Mouse (Mus musculus): Measurements from ENCODE around the gene Slc12a4. TPM values are rescaled to one million over a fixed set of nuclear protein-coding genes. Genes with fewer than 3 reads are reported as not detected.
"Not testable (repeated sequence)": the region's sequence is repeated elsewhere in the genome, so short reads cannot be mapped to it uniquely, and the experiment has no call there.

The Slc12a4 gene
- 6.8 and 8.9 TPM in 2 replicates for polyA plus RNA-seq (2012; rRNA removed)

GRCm38 (mm10) chr8:105965905-105966341, at the start of gene Slc12a4:
Slc12a4 (minus strand) TSS chr8:105966097.
- no peak for TF ChIP-seq CTCF (IDR thresholded peaks at IDR 0.05; ENCODE audit: extremely low read depth, insufficient read length, insufficient replicate concordance, low read depth, low read length)
- TF ChIP-seq POLR2A (IDR thresholded peaks at IDR 0.05; ENCODE audit: low read depth, low read length) = peak; percentile 37; the same call in 1 of the 2 replicates
- WGBS = under 1% methylated on average over 46 of the region's 47 CpGs

GRCm38 (mm10) chr8:106012203-106012602, 46.3 kb upstream of the Slc12a4 start:
- WGBS = 72% methylated on average over 8 of the region's 8 CpGs
- not testable (repeated sequence) for H3K27me3 ChIP-seq (ENCODE audit: control insufficient read depth, insufficient read depth, low read length); H3K4me3 ChIP-seq (ENCODE audit: low read depth, low read length); H3K4me1 ChIP-seq (ENCODE audit: control insufficient read depth, insufficient read depth, insufficient read length, low read length); H3K27ac ChIP-seq (ENCODE audit: insufficient read depth, low read depth, low read length); H3K36me3 ChIP-seq (ENCODE audit: control insufficient read depth, insufficient read depth, low read length)

More at GRCm38 (mm10) chr8:105965905-105966341, at the start of gene Slc12a4:
- Histone ChIP-seq H3K27me3 (ENCODE audit: control insufficient read depth, insufficient read depth, low read length) (peaks cover 14% of the 10 kb centered on the region), H3K27ac (ENCODE audit: insufficient read depth, low read depth, low read length) (peak within 1 kb of the TSS; percentile 90), H3K4me3 (ENCODE audit: low read depth, low read length) (peak within 1 kb of the TSS; percentile 95), H3K36me3 (ENCODE audit: control insufficient read depth, insufficient read depth, low read length) (no peaks in the 10 kb centered on the region), H3K4me1 (ENCODE audit: control insufficient read depth, insufficient read depth, insufficient read length, low read length) (no peaks in the 10 kb centered on the region; the same call in 1 of the 2 replicates)

- Histone ChIP-seq H3K4me3 (ENCODE audit: low read depth, low read length) (peak within 1 kb of the TSS; percentile 90), H3K4me1 (ENCODE audit: control insufficient read depth, insufficient read depth, insufficient read length, low read length) (peaks cover 3% of the 10 kb centered on the region), H3K27ac (ENCODE audit: insufficient read depth, low read depth, low read length) (peak within 1 kb of the TSS; percentile 41), H3K27me3 (ENCODE audit: control insufficient read depth, insufficient read depth, low read length) (no peaks in the 10 kb centered on the region), H3K36me3 (ENCODE audit: control insufficient read depth, insufficient read depth, low read length) (peaks cover 2% of the 10 kb centered on the region)
- TF ChIP-seq POLR2A (IDR thresholded peaks at IDR 0.05; ENCODE audit: low read depth, low read length) = no peak
- TF ChIP-seq CTCF (IDR thresholded peaks at IDR 0.05; ENCODE audit: extremely low read depth, insufficient read length, insufficient replicate concordance, low read depth, low read length) = no peak
- WGBS = 2% methylated on average over 6 of the region's 6 CpGs
Measured at GRCm38 (mm10) chr8:106011643-106011986, 45.7 kb upstream of the Slc12a4 start, which contains the start of gene Ddx28. Ddx28 (minus strand) TSS chr8:106011882.

- under 1% methylated on average over 74 of the region's 74 CpGs for WGBS
- peak overlapping the region; percentile 41 for H3K27ac ChIP-seq (ENCODE audit: insufficient read depth, low read depth, low read length)
- peak overlapping the region; percentile 90 for H3K4me3 ChIP-seq (ENCODE audit: low read depth, low read length)
- H3K4me1 ChIP-seq (ENCODE audit: control insufficient read depth, insufficient read depth, insufficient read length, low read length) = peaks cover 3% of the 10 kb centered on the region
- peak; percentile 43; the same call in 1 of the 2 replicates for TF ChIP-seq POLR2A (IDR thresholded peaks at IDR 0.05; ENCODE audit: low read depth, low read length)
- TF ChIP-seq CTCF (IDR thresholded peaks at IDR 0.05; ENCODE audit: extremely low read depth, insufficient read length, insufficient replicate concordance, low read depth, low read length) = no peak
- no peaks in the 10 kb centered on the region for H3K27me3 ChIP-seq (ENCODE audit: control insufficient read depth, insufficient read depth, low read length)
- no peaks in the 10 kb centered on the region for H3K36me3 ChIP-seq (ENCODE audit: control insufficient read depth, insufficient read depth, low read length)
Measured at GRCm38 (mm10) chr8:106010748-106011642, 45.1 kb upstream of the Slc12a4 start.

- not testable (repeated sequence) for H3K27me3 ChIP-seq (ENCODE audit: control insufficient read depth, insufficient read depth, low read length); H3K27ac ChIP-seq (ENCODE audit: insufficient read depth, low read depth, low read length)
- WGBS = 60% methylated on average over 3 of the region's 3 CpGs
Measured at GRCm38 (mm10) chr8:106007891-106008290, 42.0 kb upstream of the Slc12a4 start.

GRCm38 (mm10) chr8:106007135-106007534, 41.2 kb upstream of the Slc12a4 start:
- no peak for TF ChIP-seq POLR2A (IDR thresholded peaks at IDR 0.05; ENCODE audit: low read depth, low read length)
- TF ChIP-seq CTCF (IDR thresholded peaks at IDR 0.05; ENCODE audit: extremely low read depth, insufficient read length, insufficient replicate concordance, low read depth, low read length) = no peak
- Histone ChIP-seq H3K27me3 (ENCODE audit: control insufficient read depth, insufficient read depth, low read length) (no peaks in the 10 kb centered on the region), H3K4me1 (ENCODE audit: control insufficient read depth, insufficient read depth, insufficient read length, low read length) (peaks cover 3% of the 10 kb centered on the region), H3K4me3 (ENCODE audit: low read depth, low read length) (no peak overlapping the region), H3K27ac (ENCODE audit: insufficient read depth, low read depth, low read length) (no peak overlapping the region), H3K36me3 (ENCODE audit: control insufficient read depth, insufficient read depth, low read length) (no peaks in the 10 kb centered on the region)
- WGBS = 60% methylated on average over 3 of the region's 3 CpGs

More at GRCm38 (mm10) chr8:106007891-106008290, 42.0 kb upstream of the Slc12a4 start:
- H3K36me3 ChIP-seq (ENCODE audit: control insufficient read depth, insufficient read depth, low read length); H3K4me3 ChIP-seq (ENCODE audit: low read depth, low read length); H3K4me1 ChIP-seq (ENCODE audit: control insufficient read depth, insufficient read depth, insufficient read length, low read length): not testable (repeated sequence)

GRCm38 (mm10) chr8:106006413-106006812, 40.5 kb upstream of the Slc12a4 start:
- no peaks in the 10 kb centered on the region; the same call in none of the 2 replicates for H3K4me1 ChIP-seq (ENCODE audit: control insufficient read depth, insufficient read depth, insufficient read length, low read length)
- no peak overlapping the region for H3K27ac ChIP-seq (ENCODE audit: insufficient read depth, low read depth, low read length)

More at GRCm38 (mm10) chr8:106006413-106006812, 40.5 kb upstream of the Slc12a4 start:
- TF ChIP-seq CTCF (IDR thresholded peaks at IDR 0.05; ENCODE audit: extremely low read depth, insufficient read length, insufficient replicate concordance, low read depth, low read length) = no peak
- no peak for TF ChIP-seq POLR2A (IDR thresholded peaks at IDR 0.05; ENCODE audit: low read depth, low read length)
- no peaks in the 10 kb centered on the region for H3K27me3 ChIP-seq (ENCODE audit: control insufficient read depth, insufficient read depth, low read length)
- H3K36me3 ChIP-seq (ENCODE audit: control insufficient read depth, insufficient read depth, low read length) = no peaks in the 10 kb centered on the region
- 90% methylated on average over 4 of the region's 4 CpGs for WGBS
- no peak overlapping the region for H3K4me3 ChIP-seq (ENCODE audit: low read depth, low read length)

Data from small intestine, adult 2 months (tissue).